15 mouse cellular contexts compared by ENCODE assay signal in the genomic region with DNA sequence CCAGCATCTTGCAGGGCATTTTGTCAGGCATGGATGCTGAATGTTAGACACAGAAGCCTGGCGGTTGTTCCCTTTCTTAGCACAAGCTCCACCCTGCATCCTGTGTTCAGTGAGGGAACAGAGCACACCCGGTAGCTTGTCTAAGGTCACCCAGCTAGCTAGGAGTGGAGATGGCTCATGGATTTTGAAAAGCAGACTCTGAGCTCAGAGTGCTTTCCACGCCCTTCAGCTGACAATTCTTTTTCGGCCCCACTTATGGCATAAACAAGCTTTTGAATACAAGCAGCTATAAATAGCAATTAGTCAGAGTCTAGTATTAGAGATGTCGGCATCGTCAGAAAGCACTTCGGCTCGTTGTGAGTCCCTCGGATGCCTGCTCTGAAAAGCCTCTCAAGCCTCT.
DNase-seq lines count a peak whose midpoint lies in the region; ATAC-seq and TF ChIP-seq lines count a peak whose summit lies in the region.
"Had no signal": no experiment of that assay in that cellular context is flagged by ENCODE, and none has a peak within 500 bp of the region (broad histone marks: within the 10 kb centered on the region; RNA-seq: fewer than 3 reads in every experiment).

No protein-coding gene starts in this region.

- 27% methylated on average over 9 of the region's 9 CpGs for WGBS in forebrain, embryonic 14.5 days
- 63% methylated on average over 9 of the region's 9 CpGs for WGBS in forebrain, embryonic 11.5 days
- 73% methylated on average over 9 of the region's 9 CpGs for WGBS in midbrain, embryonic 13.5 days
- WGBS in midbrain, embryonic 11.5 days, result 85% methylated on average over 9 of the region's 9 CpGs
- WGBS in heart, embryonic 13.5 days, result 34% methylated on average over 9 of the region's 9 CpGs
- WGBS in olfactory bulb, adult 2 months, result 12% methylated on average over 9 of the region's 9 CpGs

- no peaks in the 10 kb centered on the region for H3K9me3 ChIP-seq in forebrain, embryonic 14.5 days (replicated peaks; ENCODE audit: control insufficient read depth, low read length)
- no peaks in the 10 kb centered on the region for H3K9me3 ChIP-seq in forebrain, embryonic 11.5 days (ENCODE audit: control insufficient read depth, low read length)
- H3K9me3 ChIP-seq in midbrain, embryonic 13.5 days, result no peaks in the 10 kb centered on the region
- no peaks in the 10 kb centered on the region for H3K9me3 ChIP-seq in midbrain, embryonic 11.5 days (ENCODE audit: control insufficient read depth, low read length)
- peaks cover 9% of the 10 kb centered on the region; the same call in 1 of the 2 replicates for H3K9me3 ChIP-seq in heart, embryonic 13.5 days
- H3K9me3 ChIP-seq: megakaryocyte, embryonic 14.5 days had no signal

- ATAC-seq in forebrain, embryonic 14.5 days, result peak; percentile 38
- no peak for ATAC-seq in forebrain, embryonic 11.5 days (replicated peaks; ENCODE audit: low FRiP score)
- no peak for ATAC-seq in midbrain, embryonic 13.5 days
- no peak for ATAC-seq in midbrain, embryonic 11.5 days (ENCODE audit: low FRiP score)
- peak; percentile 76; the same call in 1 of the 2 replicates for ATAC-seq in heart, embryonic 13.5 days (ENCODE audit: extremely low read depth, insufficient number of reproducible peaks, low FRiP score, low TSS enrichment)

- H3K36me3 ChIP-seq in forebrain, embryonic 14.5 days (ENCODE audit: control insufficient read depth, insufficient read depth, low read length), result no peaks in the 10 kb centered on the region
- H3K36me3 ChIP-seq in forebrain, embryonic 11.5 days (ENCODE audit: control insufficient read depth, insufficient read depth, low read length), result no peaks in the 10 kb centered on the region
- no peaks in the 10 kb centered on the region for H3K36me3 ChIP-seq in midbrain, embryonic 13.5 days
- H3K36me3 ChIP-seq in midbrain, embryonic 11.5 days (ENCODE audit: control insufficient read depth, insufficient read depth, low read length), result no peaks in the 10 kb centered on the region
- H3K36me3 ChIP-seq in heart, embryonic 13.5 days, result 0 out of 2 replicates have a peak, but pooled peaks cover 5% of the 10 kb centered on the region

- H3K4me2 ChIP-seq in forebrain, embryonic 14.5 days (ENCODE audit: low read length), result no peak overlapping the region
- H3K4me2 ChIP-seq in forebrain, embryonic 11.5 days (ENCODE audit: low read depth, low read length, severe bottlenecking), result no peak overlapping the region
- no peak overlapping the region for H3K4me2 ChIP-seq in midbrain, embryonic 13.5 days (replicated peaks)
- no peak overlapping the region for H3K4me2 ChIP-seq in midbrain, embryonic 11.5 days
- H3K4me2 ChIP-seq in heart, embryonic 13.5 days, result peak overlapping the region; percentile 53

- no peak overlapping the region for H3K4me3 ChIP-seq in forebrain, embryonic 14.5 days (ENCODE audit: low read depth, low read length)
- H3K4me3 ChIP-seq in forebrain, embryonic 11.5 days (ENCODE audit: low read depth, low read length), result no peak overlapping the region
- no peak overlapping the region for H3K4me3 ChIP-seq in midbrain, embryonic 13.5 days (replicated peaks)
- no peak overlapping the region for H3K4me3 ChIP-seq in midbrain, embryonic 11.5 days (ENCODE audit: low read depth, low read length)
- H3K4me3 ChIP-seq in heart, embryonic 13.5 days, result peak overlapping the region; percentile 15; the same call in 1 of the 2 replicates
- H3K4me3 ChIP-seq in olfactory bulb, adult 2 months (ENCODE audit: insufficient read depth, low read depth, low read length), result no peak overlapping the region
- H3K4me3 ChIP-seq: erythroblast, embryonic 14.5 days; megakaryocyte, embryonic 14.5 days had no signal

- H3K9ac ChIP-seq in forebrain, embryonic 14.5 days (ENCODE audit: low read length), result no peak overlapping the region
- no peak overlapping the region for H3K9ac ChIP-seq in forebrain, embryonic 11.5 days (ENCODE audit: low read length)
- H3K9ac ChIP-seq in midbrain, embryonic 13.5 days (replicated peaks), result no peak overlapping the region
- H3K9ac ChIP-seq in midbrain, embryonic 11.5 days (ENCODE audit: low read length), result no peak overlapping the region
- H3K9ac ChIP-seq in heart, embryonic 13.5 days, result peak overlapping the region; percentile 68

- TF ChIP-seq POLR2A in olfactory bulb, adult 2 months (IDR thresholded peaks at IDR 0.05; ENCODE audit: insufficient read depth, low read depth, low read length), result no peak

- peak overlapping the region; percentile 48; the same call in 1 of the 2 replicates for H3K27ac ChIP-seq in forebrain, embryonic 14.5 days (ENCODE audit: low read depth, low read length)
- no peak overlapping the region for H3K27ac ChIP-seq in forebrain, embryonic 11.5 days (ENCODE audit: low read depth, low read length)
- 0 out of 2 replicates have a peak overlapping the region, but pooled peaks have one; percentile 3 for H3K27ac ChIP-seq in midbrain, embryonic 13.5 days
- H3K27ac ChIP-seq in midbrain, embryonic 11.5 days (ENCODE audit: low read depth, low read length), result no peak overlapping the region
- H3K27ac ChIP-seq in heart, embryonic 13.5 days (replicated peaks), result peak overlapping the region; percentile 95
- peak overlapping the region; percentile 97 for H3K27ac ChIP-seq in olfactory bulb, adult 2 months (ENCODE audit: insufficient read depth, low read depth, low read length)

- H3K27me3 ChIP-seq in forebrain, embryonic 14.5 days (replicated peaks; ENCODE audit: control insufficient read depth, insufficient read depth, low read length), result no peaks in the 10 kb centered on the region
- H3K27me3 ChIP-seq in forebrain, embryonic 11.5 days (ENCODE audit: control insufficient read depth, insufficient read depth, low read length), result no peaks in the 10 kb centered on the region
- no peaks in the 10 kb centered on the region for H3K27me3 ChIP-seq in midbrain, embryonic 13.5 days
- no peaks in the 10 kb centered on the region for H3K27me3 ChIP-seq in midbrain, embryonic 11.5 days (ENCODE audit: control insufficient read depth, insufficient read depth, low read length)
- no peaks in the 10 kb centered on the region for H3K27me3 ChIP-seq in heart, embryonic 13.5 days (replicated peaks)
- H3K27me3 ChIP-seq: megakaryocyte, embryonic 14.5 days had no signal

- no peak for TF ChIP-seq CTCF in olfactory bulb, adult 2 months (IDR thresholded peaks at IDR 0.05; ENCODE audit: insufficient read depth, low read depth, low read length)

- peak; percentile 62 for DNase-seq in forebrain, embryonic 14.5 days (ENCODE audit: low spot score)
- no peak for DNase-seq in forebrain, embryonic 11.5 days (ENCODE audit: low spot score)
- DNase-seq in midbrain, embryonic 11.5 days (ENCODE audit: low spot score, missing footprints), result no peak
- no peak for DNase-seq in urinary bladder, postnatal 10 days (ENCODE audit: low spot score)
- DNase-seq in urinary bladder, postnatal 14 days (ENCODE audit: low spot score), result no peak
- DNase-seq: adrenal gland, postnatal 14 days; cerebellum, postnatal 25 days; kidney, adult 9 months; layer of hippocampus, postnatal 36 days; liver had no signal

- H3K4me1 ChIP-seq in forebrain, embryonic 14.5 days (ENCODE audit: control insufficient read depth, insufficient read depth, low read length), result peaks cover 12% of the 10 kb centered on the region; the same call in 1 of the 2 replicates
- H3K4me1 ChIP-seq in forebrain, embryonic 11.5 days (replicated peaks; ENCODE audit: control insufficient read depth, insufficient read depth, low read length), result peaks cover 3% of the 10 kb centered on the region; the same call in 1 of the 2 replicates
- H3K4me1 ChIP-seq in midbrain, embryonic 13.5 days (replicated peaks), result peaks cover 14% of the 10 kb centered on the region
- H3K4me1 ChIP-seq in midbrain, embryonic 11.5 days (ENCODE audit: control insufficient read depth, insufficient read depth, low read length), result peaks cover 12% of the 10 kb centered on the region
- H3K4me1 ChIP-seq in heart, embryonic 13.5 days, result peaks cover 54% of the 10 kb centered on the region
- peaks cover 13% of the 10 kb centered on the region for H3K4me1 ChIP-seq in olfactory bulb, adult 2 months (ENCODE audit: control insufficient read depth, insufficient read depth, low read length)

Comparison
In these comparisons a context has a peak if more than half of its experiments do, and no peak if none do; other contexts are left out.
1. ATAC-seq: peak in forebrain, embryonic 14.5 days (single experiment) and heart, embryonic 13.5 days (single experiment); none in forebrain, embryonic 11.5 days (single experiment), midbrain, embryonic 13.5 days (single experiment) and midbrain, embryonic 11.5 days (single experiment).
2. H3K27ac ChIP-seq: peak in forebrain, embryonic 14.5 days (single experiment), midbrain, embryonic 13.5 days (single experiment), heart, embryonic 13.5 days (single experiment) and olfactory bulb, adult 2 months (single experiment); none in forebrain, embryonic 11.5 days (single experiment) and midbrain, embryonic 11.5 days (single experiment).